Mouse (Mus musculus) ES-Bruce4 (cell line): ENCODE results near the gene Gcnt3. TPM values are rescaled to one million over a fixed set of nuclear protein-coding genes. Genes with fewer than 3 reads are reported as not detected.
A peak's percentile ranks its signal among the peaks of the same experiment; 100 is the strongest.

Experiments
- H3K27ac ChIP-seq: 2 replicates; pipeline ENCODE4 v1.5.1; 2012; ENCODE audit warnings: low read length, inconsistent platforms; ENCODE audit not compliant: insufficient read depth
- H3K27me3 ChIP-seq: 2 replicates; pipeline ENCODE4 v1.6.1; 2012; ENCODE audit warnings: mild to moderate bottlenecking, low read length, inconsistent platforms; ENCODE audit not compliant: control insufficient read depth, poor library complexity, insufficient read depth, severe bottlenecking
- H3K36me3 ChIP-seq: 2 replicates; pipeline ENCODE4 v1.6.1; 2012; ENCODE audit warnings: inconsistent platforms, mild to moderate bottlenecking, low read length, moderate library complexity; ENCODE audit not compliant: control insufficient read depth, poor library complexity, insufficient read depth, severe bottlenecking
- H3K4me1 ChIP-seq: one replicate; pipeline ENCODE4 v1.8.1; 2011; ENCODE audit warnings: low read length; ENCODE audit not compliant: control insufficient read depth, insufficient read depth
- H3K4me3 ChIP-seq: 2 replicates; pipeline ENCODE4 v1.5.1; 2011; ENCODE audit warnings: low read depth, mild to moderate bottlenecking, low read length
- H3K9ac ChIP-seq: 2 replicates; pipeline ENCODE4 v1.6.1; 2012; ENCODE audit warnings: low read depth, mild to moderate bottlenecking, inconsistent platforms; ENCODE audit not compliant: poor library complexity, severe bottlenecking
- H3K9me3 ChIP-seq: replicated peaks from 2 replicates; pipeline ENCODE4 v1.6.1; 2012; ENCODE audit warnings: mild to moderate bottlenecking, low read length, inconsistent platforms; ENCODE audit not compliant: control insufficient read depth, poor library complexity, insufficient read depth, severe bottlenecking
- CTCF ChIP-seq: IDR thresholded peaks from one replicate; pipeline ENCODE4 v1.8.1; 2011; ENCODE audit warnings: low read depth, low read length
- EP300 ChIP-seq: IDR thresholded peaks from 2 replicates; pipeline ENCODE4 v1.6.1; 2011; ENCODE audit warnings: low read depth, low read length; ENCODE audit not compliant: insufficient read depth
- POLR2A ChIP-seq: IDR thresholded peaks from one replicate; pipeline ENCODE4 v1.8.1; 2011; ENCODE audit warnings: low read length; ENCODE audit not compliant: insufficient read depth
- polyA plus RNA-seq: library from polyadenylated mRNA; stranded (reverse); fragments of >200 nt; gene quantifications from 2 replicates; pipeline ENCODE4 v1.2.4, GENCODE M21; 2011; ENCODE audit warnings: low read depth; ENCODE audit not compliant: missing spikeins, insufficient read depth, insufficient read length

Gene Gcnt3
- polyA plus RNA-seq, 1 experiment: 0.18 TPM

DNA sequence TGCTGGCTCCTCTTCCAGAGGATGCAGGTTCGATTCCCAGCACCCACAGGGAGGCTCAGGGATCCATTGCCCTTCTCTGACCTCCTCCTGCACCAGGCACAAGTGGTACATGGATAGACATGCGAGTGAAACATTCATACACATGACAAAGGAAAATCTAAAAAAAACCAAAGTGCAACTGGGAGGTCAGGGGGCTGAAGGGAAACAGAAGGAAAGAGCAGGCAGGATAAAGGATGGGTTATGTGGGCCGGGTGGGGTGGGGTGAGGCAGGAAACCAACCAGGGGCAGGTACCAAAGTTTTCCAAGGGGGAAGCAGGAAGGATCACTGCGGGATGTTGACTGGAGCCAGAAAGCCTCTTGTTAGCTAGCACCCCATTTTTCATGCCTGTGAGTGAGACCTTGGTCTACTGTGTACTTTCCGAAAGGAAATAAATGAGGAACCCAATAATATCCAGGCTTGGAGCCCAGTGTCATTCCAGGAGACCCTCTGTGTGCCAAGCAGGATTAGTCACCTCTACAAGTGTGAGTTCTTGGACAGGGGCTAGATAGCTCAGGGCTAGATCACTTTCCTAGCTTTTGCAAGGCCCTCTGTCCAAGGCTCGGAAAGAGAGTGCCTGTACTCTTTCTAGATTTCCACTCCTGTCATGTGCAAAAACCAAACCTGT lies 11.0 kb upstream of the Gcnt3 start:
- Histone ChIP-seq H3K27me3 (no peaks in the 10 kb centered on the region), H3K36me3 (no peaks in the 10 kb centered on the region), H3K9ac (peak overlapping the region; percentile 20; the same call in 1 of the 2 replicates), H3K27ac (peak overlapping the region; percentile 93), H3K9me3 (no peaks in the 10 kb centered on the region), H3K4me3 (peak overlapping the region; percentile 37), H3K4me1 (no peaks in the 10 kb centered on the region)
- TF ChIP-seq POLR2A (no peak), EP300 (no peak), CTCF (no peak)

DNA sequence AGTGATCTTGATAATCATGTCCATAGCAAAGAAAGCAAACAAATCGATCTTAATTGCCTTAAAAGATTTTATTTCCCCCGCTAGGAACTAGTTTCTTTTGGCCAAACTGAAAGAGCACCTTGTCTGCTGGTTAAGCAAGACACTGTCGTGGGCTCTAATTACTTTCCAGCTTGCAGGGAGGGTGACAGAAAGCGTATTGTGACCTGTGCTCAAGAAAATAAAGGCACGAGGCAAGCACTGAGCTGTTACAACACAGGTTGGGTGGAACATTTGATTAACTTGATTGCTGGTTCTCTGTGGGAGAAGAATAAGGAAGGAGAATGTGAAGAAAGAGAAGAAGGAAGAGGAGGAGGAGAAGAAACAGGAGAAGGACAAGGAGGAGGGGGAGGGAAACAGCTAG lies 10.4 kb upstream of the Gcnt3 start:
- no peaks in the 10 kb centered on the region for H3K36me3 ChIP-seq
- no peaks in the 10 kb centered on the region for H3K9me3 ChIP-seq
- H3K4me3 ChIP-seq: peak overlapping the region; percentile 37; the same call in 1 of the 2 replicates
- no peaks in the 10 kb centered on the region for H3K27me3 ChIP-seq
- H3K4me1 ChIP-seq: no peaks in the 10 kb centered on the region
- H3K9ac ChIP-seq: 0 out of 2 replicates have a peak overlapping the region, but pooled peaks have one; percentile 20
- H3K27ac ChIP-seq: peak overlapping the region; percentile 93
- TF ChIP-seq POLR2A: no peak
- no peak for TF ChIP-seq EP300
- no peak for TF ChIP-seq CTCF

DNA sequence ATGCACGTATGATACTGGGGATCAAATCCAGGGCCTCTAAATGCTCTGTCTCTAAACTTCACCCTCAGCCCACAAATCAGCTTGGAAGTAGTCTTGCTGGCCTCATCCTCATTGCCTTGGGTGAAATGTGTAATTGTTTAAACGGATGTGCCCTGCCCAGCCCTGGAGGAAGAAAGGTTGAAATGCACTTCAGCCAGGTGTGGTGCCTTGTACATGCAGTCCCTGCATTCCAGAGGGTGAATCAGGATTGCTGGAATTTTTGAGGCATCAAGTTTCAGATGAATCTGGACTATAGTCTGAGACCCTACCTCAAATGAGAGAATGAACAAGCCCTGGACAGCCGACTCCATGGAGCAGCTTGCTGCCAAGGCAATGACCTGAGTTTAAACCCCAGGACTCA lies 10.0 kb upstream of the Gcnt3 start:
- Histone ChIP-seq H3K27ac (peak overlapping the region; percentile 93), H3K9ac (0 out of 2 replicates have a peak overlapping the region, but pooled peaks have one; percentile 20), H3K9me3 (no peaks in the 10 kb centered on the region), H3K4me3 (no peak overlapping the region), H3K36me3 (no peaks in the 10 kb centered on the region), H3K4me1 (no peaks in the 10 kb centered on the region), H3K27me3 (no peaks in the 10 kb centered on the region)
- TF ChIP-seq CTCF (no peak), EP300 (peak; percentile 98)

GRCm38 (mm10) chr9:70046255-70046654 lies 8.4 kb upstream of the Gcnt3 start:
- Histone ChIP-seq H3K27me3 (no peaks in the 10 kb centered on the region), H3K27ac (peak overlapping the region; percentile 20; the same call in 1 of the 2 replicates), H3K9me3 (no peaks in the 10 kb centered on the region), H3K36me3 (no peaks in the 10 kb centered on the region), H3K4me1 (no peaks in the 10 kb centered on the region), H3K4me3 (no peak overlapping the region), H3K9ac (no peak overlapping the region)
- TF ChIP-seq POLR2A: no peak
- no peak for TF ChIP-seq EP300
- no peak for TF ChIP-seq CTCF

DNA sequence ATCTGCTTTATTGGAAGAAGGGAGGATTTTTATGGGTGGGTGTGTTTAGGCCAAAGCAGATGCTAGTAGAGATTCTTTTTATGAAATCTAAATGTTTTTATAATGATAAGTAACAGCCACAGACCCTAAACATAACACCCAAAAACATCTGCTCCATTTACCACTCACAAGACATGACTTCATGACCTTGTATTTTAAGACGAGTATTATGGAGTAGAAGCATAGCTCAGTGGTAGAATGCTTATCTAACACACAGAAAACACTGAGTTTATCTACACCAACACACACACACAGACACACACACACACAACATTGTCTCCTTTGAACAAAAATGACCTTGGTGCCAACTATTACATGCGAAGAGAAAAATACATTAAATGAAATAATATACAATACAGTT lies 7.0 kb upstream of the Gcnt3 start:
- Histone ChIP-seq H3K27ac (no peak overlapping the region), H3K4me1 (no peaks in the 10 kb centered on the region), H3K9ac (no peak overlapping the region), H3K27me3 (no peaks in the 10 kb centered on the region), H3K36me3 (no peaks in the 10 kb centered on the region), H3K9me3 (no peaks in the 10 kb centered on the region), H3K4me3 (no peak overlapping the region)
- TF ChIP-seq CTCF: no peak
- no peak for TF ChIP-seq EP300
- TF ChIP-seq POLR2A: no peak

GRCm38 (mm10) chr9:70042935-70043334 lies 5.0 kb upstream of the Gcnt3 start:
- Histone ChIP-seq H3K4me1 (no peaks in the 10 kb centered on the region), H3K9me3 (0 out of 2 replicates have a peak, but pooled peaks cover 2% of the 10 kb centered on the region), H3K4me3 (no peak overlapping the region), H3K36me3 (no peaks in the 10 kb centered on the region), H3K27ac (no peak overlapping the region), H3K27me3 (no peaks in the 10 kb centered on the region), H3K9ac (no peak overlapping the region)
- TF ChIP-seq EP300 (no peak), POLR2A (no peak)
